Mouse (Mus musculus): ENCODE data around the gene Elmod3.

- TF ChIP-seq CTCF (IDR thresholded peaks at IDR 0.05; ENCODE audit: borderline replicate concordance, insufficient read depth, low read depth, low read length) = no peak
- TF ChIP-seq POLR2A (IDR thresholded peaks at IDR 0.05; ENCODE audit: borderline replicate concordance, insufficient read depth, low read length) = no peak
Observed at GRCm38 (mm10) chr6:72583211-72583839, 14.9 kb downstream of the Elmod3 start.

Data from cerebellum, adult 2 months (tissue).